Mouse (Mus musculus) stomach, postnatal 0 days (tissue): ENCODE results near the gene Hspa4.

Experiments
- CTCF ChIP-seq: IDR thresholded peaks from 2 replicates; pipeline ENCODE4 v1.5.1; 2016; ENCODE audit warnings: antibody characterized with exemption, low read depth, mild to moderate bottlenecking, moderate library complexity
- EP300 ChIP-seq: optimal IDR thresholded peaks from 2 replicates; pipeline ENCODE3; 2016; ENCODE audit warnings: antibody characterized with exemption

- TF ChIP-seq EP300 (no peak), CTCF (no peak)
Observed at GRCm38 (mm10) chr11:53336924-53337323, 36.7 kb upstream of the Hspa4 start.
